Mouse (Mus musculus): Measurements from ENCODE around the gene Tmem198b. TPM values are rescaled to one million over a fixed set of nuclear protein-coding genes. Genes with fewer than 3 reads are reported as not detected.

Tmem198b gene
- total and polyA plus RNA-seq, 3 experiments, result 2.2 to 8.6 TPM; not detected in 1

DNA sequence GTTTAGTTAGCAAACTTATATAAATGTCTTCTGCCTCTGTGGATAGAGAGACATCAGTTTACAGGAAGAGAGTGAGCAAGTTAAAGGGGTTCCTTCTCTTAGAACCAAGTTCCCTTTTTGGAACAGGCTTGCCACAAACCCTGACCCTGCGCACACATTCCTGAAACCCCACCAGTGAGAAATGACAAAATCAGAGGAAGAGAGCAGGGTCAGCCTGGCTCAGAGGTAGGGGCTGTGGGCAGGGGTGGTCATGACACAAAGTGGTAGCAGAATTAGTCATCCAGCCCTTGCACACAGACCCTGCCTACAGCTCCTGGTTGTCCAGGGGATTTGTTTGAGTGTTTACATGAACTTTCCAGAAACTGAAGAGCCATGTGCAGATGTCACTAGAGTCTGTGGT is 24.0 kb downstream of the Tmem198b start:
- peak; percentile 39 for DNase-seq (ENCODE audit: low read depth, low spot score)
- Histone ChIP-seq H3K9me3 (replicated peaks; ENCODE audit: insufficient read depth, low read length) (no peaks in the 10 kb centered on the region), H3K4me3 (ENCODE audit: control insufficient read depth in 1 of 2, insufficient read depth in 1 of 2, low read depth in 2 of 2, low read length in 2 of 2) (no peak overlapping the region), H3K27me3 (ENCODE audit: control insufficient read depth in 1 of 2, insufficient read depth in 2 of 2, low read length in 2 of 2) (no peaks in the 10 kb centered on the region), H3K4me1 (ENCODE audit: control insufficient read depth in 1 of 2, insufficient read depth in 2 of 2, low read length in 2 of 2) (peaks cover 2 to 6% of the 10 kb centered on the region in 2 experiments; a peak in 3 of 4 replicates), H3K9ac (ENCODE audit: control insufficient read depth, low read depth, low read length, poor library complexity, severe bottlenecking) (no peak overlapping the region), H3K36me3 (ENCODE audit: control insufficient read depth in 1 of 2, insufficient read depth in 2 of 2, low read length in 2 of 2) (peaks cover 0 to 11% of the 10 kb centered on the region in 2 experiments; a peak in 2 of 4 replicates), H3K79me2 (ENCODE audit: control insufficient read depth, insufficient read depth, low read length, poor library complexity) (no peaks in the 10 kb centered on the region), H3K27ac (ENCODE audit: control insufficient read depth, low read depth, low read length) (no peak overlapping the region)
- TF ChIP-seq MYC (IDR thresholded peaks at IDR 0.05; ENCODE audit: low read depth, low read length) (no peak), EP300 (IDR thresholded peaks at IDR 0.05; ENCODE audit: low read depth in 1 of 2, low read length in 2 of 2) (no peak), MEF2A (IDR thresholded peaks at IDR 0.05; ENCODE audit: extremely low read depth, insufficient replicate concordance, low read depth, low read length, poor library complexity, severe bottlenecking) (no peak), JUND (IDR thresholded peaks at IDR 0.05; ENCODE audit: low read depth, low read length) (no peak), ZKSCAN1 (IDR thresholded peaks at IDR 0.05; ENCODE audit: low read depth, low read length) (no peak), KAT2A (conservative IDR thresholded peaks at IDR 0.05; ENCODE audit: low read depth, low read length) (no peak), CHD2 (IDR thresholded peaks at IDR 0.05; ENCODE audit: low read length) (no peak), HCFC1 (IDR thresholded peaks at IDR 0.05; ENCODE audit: low read depth, low read length) (no peak), GABPA (IDR thresholded peaks at IDR 0.05; ENCODE audit: low read depth, low read length) (no peak), MXI1 (IDR thresholded peaks at IDR 0.05; ENCODE audit: low read depth, low read length) (no peak)

DNA sequence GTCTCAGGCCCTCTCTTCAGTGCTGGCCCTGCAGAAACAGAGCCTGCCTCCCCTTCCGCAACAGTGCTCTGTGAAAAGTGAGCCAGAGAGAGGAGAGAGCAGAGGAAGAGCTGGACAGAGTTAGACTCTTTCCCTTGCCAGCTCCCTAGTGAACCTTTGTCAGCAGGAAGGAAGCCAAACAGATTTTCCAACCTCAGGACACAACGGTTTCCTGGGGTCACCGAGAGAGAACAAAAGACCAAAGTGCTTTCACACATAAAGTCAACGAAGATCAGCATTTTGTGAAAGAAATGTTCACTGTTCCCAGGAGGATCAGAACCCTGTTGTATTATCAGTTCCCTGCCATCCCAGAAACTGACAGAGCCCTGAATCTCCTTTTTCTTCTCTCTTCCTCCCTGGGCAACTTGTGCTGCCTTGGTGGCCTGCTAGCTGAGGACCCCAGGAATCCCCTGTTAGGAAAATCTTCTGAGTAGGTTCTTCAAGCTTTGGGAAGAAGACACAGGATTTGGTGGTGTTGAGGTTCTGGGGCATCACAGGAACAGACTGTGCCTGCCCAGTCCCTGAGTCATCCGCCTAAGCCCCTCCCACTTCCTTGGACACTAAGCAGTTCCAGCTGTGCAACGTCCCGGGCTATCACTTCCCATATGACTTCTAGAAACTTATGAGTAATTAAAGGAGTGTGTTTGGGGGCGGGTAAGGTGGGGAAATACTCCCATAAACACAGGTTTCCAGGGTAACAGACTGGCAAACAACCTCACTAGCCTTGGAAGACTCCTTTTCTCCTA is 25.0 kb downstream of the Tmem198b start:
- Histone ChIP-seq H3K27me3 (ENCODE audit: control insufficient read depth in 1 of 2, insufficient read depth in 2 of 2, low read length in 2 of 2) (no peaks in the 10 kb centered on the region), H3K36me3 (ENCODE audit: control insufficient read depth in 1 of 2, insufficient read depth in 2 of 2, low read length in 2 of 2) (peaks cover 0 to 11% of the 10 kb centered on the region in 2 experiments; a peak in 2 of 4 replicates), H3K79me2 (ENCODE audit: control insufficient read depth, insufficient read depth, low read length, poor library complexity) (no peaks in the 10 kb centered on the region), H3K4me3 (ENCODE audit: control insufficient read depth in 1 of 2, insufficient read depth in 1 of 2, low read depth in 2 of 2, low read length in 2 of 2) (no peak overlapping the region), H3K9me3 (replicated peaks; ENCODE audit: insufficient read depth, low read length) (no peaks in the 10 kb centered on the region), H3K9ac (ENCODE audit: control insufficient read depth, low read depth, low read length, poor library complexity, severe bottlenecking) (no peak overlapping the region), H3K27ac (ENCODE audit: control insufficient read depth, low read depth, low read length) (no peak overlapping the region), H3K4me1 (ENCODE audit: control insufficient read depth in 1 of 2, insufficient read depth in 2 of 2, low read length in 2 of 2) (peaks cover 2 to 6% of the 10 kb centered on the region in 2 experiments; a peak in 3 of 4 replicates)
- DNase-seq (ENCODE audit: low read depth, low spot score), result peak; percentile 72
- TF ChIP-seq ETS1 (IDR thresholded peaks at IDR 0.05; ENCODE audit: low read depth, low read length) (peak; percentile 63), ZMIZ1 (IDR thresholded peaks at IDR 0.05; ENCODE audit: low read depth, low read length) (no peak)

GRCm38 (mm10) chr10:128778441-128778840 is 25.7 kb downstream of the Tmem198b start:
- no peak for TF ChIP-seq HCFC1 (IDR thresholded peaks at IDR 0.05; ENCODE audit: low read depth, low read length)
- no peak for TF ChIP-seq ZMIZ1 (IDR thresholded peaks at IDR 0.05; ENCODE audit: low read depth, low read length)
- no peak for TF ChIP-seq MAZ (IDR thresholded peaks at IDR 0.05; ENCODE audit: low read depth, low read length)
- TF ChIP-seq CHD1 (IDR thresholded peaks at IDR 0.05; ENCODE audit: low read depth, low read length), result no peak
- TF ChIP-seq KAT2A (conservative IDR thresholded peaks at IDR 0.05; ENCODE audit: low read depth, low read length), result no peak
- Histone ChIP-seq H3K79me2 (ENCODE audit: control insufficient read depth, insufficient read depth, low read length, poor library complexity) (no peaks in the 10 kb centered on the region), H3K27me3 (ENCODE audit: control insufficient read depth in 1 of 2, insufficient read depth in 2 of 2, low read length in 2 of 2) (no peaks in the 10 kb centered on the region), H3K9ac (ENCODE audit: control insufficient read depth, low read depth, low read length, poor library complexity, severe bottlenecking) (no peak overlapping the region), H3K4me1 (ENCODE audit: control insufficient read depth in 1 of 2, insufficient read depth in 2 of 2, low read length in 2 of 2) (peaks cover 2 to 6% of the 10 kb centered on the region in 2 experiments; a peak in 3 of 4 replicates), H3K4me3 (ENCODE audit: control insufficient read depth in 1 of 2, insufficient read depth in 1 of 2, low read depth in 2 of 2, low read length in 2 of 2) (no peak overlapping the region), H3K27ac (ENCODE audit: control insufficient read depth, low read depth, low read length) (no peak overlapping the region), H3K36me3 (ENCODE audit: control insufficient read depth in 1 of 2, insufficient read depth in 2 of 2, low read length in 2 of 2) (peaks cover 0 to 11% of the 10 kb centered on the region in 2 experiments; a peak in 2 of 4 replicates), H3K9me3 (replicated peaks; ENCODE audit: insufficient read depth, low read length) (no peaks in the 10 kb centered on the region)
- DNase-seq (ENCODE audit: low read depth, low spot score), result no peak

All from MEL (cell line).